Mouse (Mus musculus) lung, embryonic 15.5 days (tissue): ENCODE measurements around the gene Zfp759. TPM values are rescaled to one million over a fixed set of nuclear protein-coding genes. Genes with fewer than 3 reads are reported as not detected.
"Not testable (repeated sequence)": the region's sequence is repeated elsewhere in the genome, so short reads cannot be mapped to it uniquely, and the experiment has no call there.

ENCODE experiments used
- ATAC-seq: fragments of 200-750 bp; cut with Nextera tagmentation; 2 replicates; pipeline ENCODE4 v1.8.0; 2017; ENCODE audit warnings: moderate number of reproducible peaks, borderline replicate concordance; ENCODE audit not compliant: low FRiP score, low TSS enrichment; ENCODE audit errors: extremely low read depth
- H3K27ac ChIP-seq: fragments of 300-500 bp; sonication (generic); 2 replicates; pipeline ENCODE4 v1.5.1; 2015; ENCODE audit warnings: moderate library complexity, mild to moderate bottlenecking, inconsistent platforms
- H3K27me3 ChIP-seq: fragments of 300-500 bp; sonication (generic); 2 replicates; pipeline ENCODE4 v1.6.1; 2015; ENCODE audit warnings: inconsistent platforms
- H3K36me3 ChIP-seq: fragments of 300-500 bp; sonication (generic); 2 replicates; pipeline ENCODE4 v1.6.1; 2015; ENCODE audit warnings: inconsistent platforms
- H3K4me1 ChIP-seq: fragments of 300-500 bp; sonication (generic); 2 replicates; pipeline ENCODE4 v1.6.1; 2015; ENCODE audit warnings: inconsistent platforms
- H3K4me2 ChIP-seq: fragments of 300-500 bp; sonication (generic); 2 replicates; pipeline ENCODE4 v1.6.1; 2015; ENCODE audit warnings: inconsistent platforms, mild to moderate bottlenecking, moderate library complexity
- H3K4me3 ChIP-seq: fragments of 300-500 bp; sonication (generic); 2 replicates; pipeline ENCODE4 v1.5.1; 2015; ENCODE audit warnings: mild to moderate bottlenecking, inconsistent platforms
- H3K9ac ChIP-seq: fragments of 300-500 bp; sonication (generic); 2 replicates; pipeline ENCODE4 v1.6.1; 2015; ENCODE audit warnings: inconsistent platforms
- H3K9me3 ChIP-seq: fragments of 300-500 bp; sonication (generic); 2 replicates; pipeline ENCODE4 v1.6.1; 2016; ENCODE audit warnings: inconsistent platforms
- WGBS: fragments of 180-500 bp; shearing (Covaris S2); methylation state at CpG from one replicate; pipeline ENCODE4 v1.1.7; 2015; 5-methylcytosine and 5-hydroxymethylcytosine counted together
- polyA plus RNA-seq: library from polyadenylated mRNA; unstranded; fragments of >200 nt; fragmentation: Nextera tagmentation; extraction: Ambion mirVana; gene quantifications from 2 replicates; pipeline ENCODE4 v1.2.1, GENCODE M21; 2015

Zfp759 gene
- 1.9 TPM in 2 replicates for polyA plus RNA-seq

- H3K27ac ChIP-seq, H3K4me2 ChIP-seq, H3K9ac ChIP-seq, H3K36me3 ChIP-seq, H3K9me3 ChIP-seq, ATAC-seq, H3K4me3 ChIP-seq, H3K4me1 ChIP-seq, H3K27me3 ChIP-seq: not testable (repeated sequence)
Measured at GRCm38 (mm10) chr13:67121360-67121759, at the start of gene Zfp759. Zfp759 (plus strand) TSS chr13:67121660.

- no peak for ATAC-seq
- no peak overlapping the region for H3K9ac ChIP-seq
- peaks cover 51% of the 10 kb centered on the region for H3K36me3 ChIP-seq
- no peak overlapping the region for H3K27ac ChIP-seq
- no peak overlapping the region for H3K4me3 ChIP-seq
- WGBS = 89% methylated on average over 2 of the region's 2 CpGs
- no peak overlapping the region for H3K4me2 ChIP-seq
- peaks cover 7% of the 10 kb centered on the region; the same call in 1 of the 2 replicates for H3K9me3 ChIP-seq
- H3K27me3 ChIP-seq = no peaks in the 10 kb centered on the region
- H3K4me1 ChIP-seq = no peaks in the 10 kb centered on the region
Measured at GRCm38 (mm10) chr13:67072786-67073185, 48.7 kb upstream of the Zfp759 start.

GRCm38 (mm10) chr13:67077244-67077643, 44.2 kb upstream of the Zfp759 start:
- no peak for ATAC-seq
- Histone ChIP-seq H3K9ac (no peak overlapping the region), H3K4me2 (no peak overlapping the region), H3K36me3 (peaks cover 28% of the 10 kb centered on the region), H3K4me3 (no peak overlapping the region), H3K27ac (no peak overlapping the region), H3K4me1 (peaks cover 11% of the 10 kb centered on the region), H3K27me3 (no peaks in the 10 kb centered on the region), H3K9me3 (no peaks in the 10 kb centered on the region; the same call in 1 of the 2 replicates)
- 97% methylated on average over 2 of the region's 2 CpGs for WGBS

GRCm38 (mm10) chr13:67081142-67081713, 40.2 kb upstream of the Zfp759 start:
- Histone ChIP-seq H3K4me2 (peak overlapping the region; percentile 86), H3K9ac (peak overlapping the region; percentile 76), H3K4me3 (peak overlapping the region; percentile 63), H3K36me3 (peaks cover 4% of the 10 kb centered on the region), H3K4me1 (peaks cover 11% of the 10 kb centered on the region), H3K9me3 (no peaks in the 10 kb centered on the region), H3K27ac (peak overlapping the region; percentile 93), H3K27me3 (no peaks in the 10 kb centered on the region)
- under 1% methylated on average over 24 of the region's 24 CpGs for WGBS
- ATAC-seq = peak; percentile 99

GRCm38 (mm10) chr13:67081946-67082345, 39.5 kb upstream of the Zfp759 start:
- H3K4me1 ChIP-seq = peaks cover 11% of the 10 kb centered on the region
- no peak overlapping the region for H3K9ac ChIP-seq
- no peaks in the 10 kb centered on the region for H3K27me3 ChIP-seq
- 63% methylated on average over 1 of the region's 1 CpGs for WGBS
- peak overlapping the region; percentile 86 for H3K4me2 ChIP-seq
- no peaks in the 10 kb centered on the region; the same call in 1 of the 2 replicates for H3K36me3 ChIP-seq
- peak overlapping the region; percentile 93 for H3K27ac ChIP-seq
- no peak for ATAC-seq
- no peaks in the 10 kb centered on the region for H3K9me3 ChIP-seq
- H3K4me3 ChIP-seq = peak overlapping the region; percentile 63

- no peaks in the 10 kb centered on the region for H3K36me3 ChIP-seq
- no peaks in the 10 kb centered on the region for H3K9me3 ChIP-seq
- no peaks in the 10 kb centered on the region for H3K4me1 ChIP-seq
- 59% methylated on average over 1 of the region's 1 CpGs for WGBS
- H3K27ac ChIP-seq = no peak overlapping the region
- ATAC-seq = no peak
- H3K9ac ChIP-seq = no peak overlapping the region
- no peak overlapping the region for H3K4me2 ChIP-seq
- H3K4me3 ChIP-seq = no peak overlapping the region
- no peaks in the 10 kb centered on the region for H3K27me3 ChIP-seq
Measured at GRCm38 (mm10) chr13:67090154-67090553, 31.3 kb upstream of the Zfp759 start.

- ATAC-seq = no peak
- WGBS = 84% methylated on average over 10 of the region's 10 CpGs
Measured at GRCm38 (mm10) chr13:67097876-67098275, 23.6 kb upstream of the Zfp759 start, which contains the start of gene Zfp708. Zfp708 (minus strand) TSS chr13:67097976.

GRCm38 (mm10) chr13:67107681-67108080, 13.8 kb upstream of the Zfp759 start:
- Histone ChIP-seq H3K27ac (peak overlapping the region; percentile 92), H3K36me3 (peaks cover 9% of the 10 kb centered on the region), H3K27me3 (no peaks in the 10 kb centered on the region), H3K9me3 (no peaks in the 10 kb centered on the region), H3K4me1 (peaks cover 8% of the 10 kb centered on the region), H3K9ac (peak overlapping the region; percentile 76), H3K4me2 (peak overlapping the region; percentile 77), H3K4me3 (peak overlapping the region; percentile 70)
- no peak for ATAC-seq
- 45% methylated on average over 9 of the region's 9 CpGs for WGBS

More at GRCm38 (mm10) chr13:67097876-67098275, 23.6 kb upstream of the Zfp759 start, which contains the start of gene Zfp708:
- H3K4me1 ChIP-seq = no peaks in the 10 kb centered on the region
- H3K9me3 ChIP-seq = no peaks in the 10 kb centered on the region
- no peak within 1 kb of the TSS for H3K4me3 ChIP-seq
- no peaks in the 10 kb centered on the region for H3K27me3 ChIP-seq
- no peak within 1 kb of the TSS for H3K4me2 ChIP-seq
- no peaks in the 10 kb centered on the region; the same call in 1 of the 2 replicates for H3K36me3 ChIP-seq
- no peak within 1 kb of the TSS for H3K27ac ChIP-seq
- no peak within 1 kb of the TSS for H3K9ac ChIP-seq

- 0% methylated on average over 17 of the region's 17 CpGs for WGBS
- ATAC-seq = peak; percentile 98
- Histone ChIP-seq H3K27ac (peak within 1 kb of the TSS; percentile 92), H3K9ac (peak within 1 kb of the TSS; percentile 76), H3K4me1 (peaks cover 8% of the 10 kb centered on the region), H3K4me2 (peak within 1 kb of the TSS; percentile 77), H3K9me3 (no peaks in the 10 kb centered on the region), H3K36me3 (peaks cover 9% of the 10 kb centered on the region), H3K27me3 (no peaks in the 10 kb centered on the region), H3K4me3 (peak within 1 kb of the TSS; percentile 70)
Measured at GRCm38 (mm10) chr13:67108194-67108820, 13.2 kb upstream of the Zfp759 start, which contains the start of gene Gm28557. Gm28557 (minus strand) TSS chr13:67108604.

GRCm38 (mm10) chr13:67108821-67109206, 12.6 kb upstream of the Zfp759 start:
- Histone ChIP-seq H3K27ac (no peak overlapping the region), H3K4me2 (peak overlapping the region; percentile 77), H3K4me1 (peaks cover 8% of the 10 kb centered on the region), H3K4me3 (peak overlapping the region; percentile 70), H3K36me3 (peaks cover 9% of the 10 kb centered on the region), H3K9me3 (no peaks in the 10 kb centered on the region), H3K9ac (no peak overlapping the region), H3K27me3 (no peaks in the 10 kb centered on the region)
- peak; percentile 59; the same call in 1 of the 2 replicates for ATAC-seq
- WGBS = 3% methylated on average over 9 of the region's 9 CpGs

- no peaks in the 10 kb centered on the region for H3K36me3 ChIP-seq
- peaks cover 8% of the 10 kb centered on the region for H3K4me1 ChIP-seq
- H3K9me3 ChIP-seq = no peaks in the 10 kb centered on the region
- 77% methylated on average over 12 of the region's 12 CpGs for WGBS
- H3K4me3 ChIP-seq = no peak overlapping the region
- ATAC-seq = no peak
- H3K27me3 ChIP-seq = no peaks in the 10 kb centered on the region
- H3K4me2 ChIP-seq = no peak overlapping the region
- H3K9ac ChIP-seq = no peak overlapping the region
- H3K27ac ChIP-seq = no peak overlapping the region
Measured at GRCm38 (mm10) chr13:67112096-67112495, 9.4 kb upstream of the Zfp759 start.

- no peak overlapping the region for H3K4me2 ChIP-seq
- 81% methylated on average over 2 of the region's 2 CpGs for WGBS
- no peaks in the 10 kb centered on the region for H3K36me3 ChIP-seq
- H3K4me1 ChIP-seq = no peaks in the 10 kb centered on the region
- ATAC-seq = no peak
- H3K9me3 ChIP-seq = no peaks in the 10 kb centered on the region
- no peak overlapping the region for H3K4me3 ChIP-seq
- no peak overlapping the region for H3K9ac ChIP-seq
- no peaks in the 10 kb centered on the region for H3K27me3 ChIP-seq
- H3K27ac ChIP-seq = no peak overlapping the region
Measured at GRCm38 (mm10) chr13:67113287-67113686, 8.2 kb upstream of the Zfp759 start.
